Mouse (Mus musculus) spleen, adult 10 weeks (tissue): Measurements from ENCODE around the gene Rabgap1l. TPM values are rescaled to one million over a fixed set of nuclear protein-coding genes. Genes with fewer than 3 reads are reported as not detected.

Experiments
- polyA plus RNA-seq: library from polyadenylated mRNA; stranded (reverse); fragments of 350-450 nt; fragmentation: Illumina TruSeq; extraction: RNeasy Lipid Tissue Mini Kit (QIAGEN cat#74804); gene quantifications from one replicate; pipeline ENCODE4 v1.2.3, GENCODE M21; 2015; ENCODE audit warnings: low replicate concordance; ENCODE audit not compliant: insufficient read depth

Gene Rabgap1l
- polyA plus RNA-seq, result 199 TPM

GRCm38 (mm10) chr1:160792686-160793355, at the start of gene Rabgap1l:
Rabgap1l (minus strand) TSS chr1:160793211.

GRCm38 (mm10) chr1:160212703-160213669, 580.0 kb downstream of the Rabgap1l start, which contains the start of gene Cacybp:
Cacybp (minus strand) TSS chr1:160212875.

GRCm38 (mm10) chr1:160194529-160195336, 598.3 kb downstream of the Rabgap1l start, which contains the start of gene Mrps14:
Mrps14 (plus strand) TSS chr1:160195215.

Other genes with a start within 250 kb of the Rabgap1l start
- gene Rc3h1, start 113.2 kb upstream of the Rabgap1l start, polyA plus RNA-seq, result 34.1 TPM
- 1.5 TPM for gene Serpinc1, start 185.4 kb upstream of the Rabgap1l start, polyA plus RNA-seq
- 28.7 TPM for gene Zbtb37, start 241.6 kb upstream of the Rabgap1l start, polyA plus RNA-seq